Mouse (Mus musculus) mature B cell (primary cell): ENCODE results near the gene Msh4.
"Not testable (repeated sequence)": the region's sequence is repeated elsewhere in the genome, so short reads cannot be mapped to it uniquely, and the experiment has no call there.

ENCODE experiments used
- in situ Hi-C: fragments of 300-500 bp; cut with MboI; formaldehyde crosslinking; loops from 2 replicates; pipeline ENCODE4 v1.14.3; 2019

The Msh4 gene

DNA sequence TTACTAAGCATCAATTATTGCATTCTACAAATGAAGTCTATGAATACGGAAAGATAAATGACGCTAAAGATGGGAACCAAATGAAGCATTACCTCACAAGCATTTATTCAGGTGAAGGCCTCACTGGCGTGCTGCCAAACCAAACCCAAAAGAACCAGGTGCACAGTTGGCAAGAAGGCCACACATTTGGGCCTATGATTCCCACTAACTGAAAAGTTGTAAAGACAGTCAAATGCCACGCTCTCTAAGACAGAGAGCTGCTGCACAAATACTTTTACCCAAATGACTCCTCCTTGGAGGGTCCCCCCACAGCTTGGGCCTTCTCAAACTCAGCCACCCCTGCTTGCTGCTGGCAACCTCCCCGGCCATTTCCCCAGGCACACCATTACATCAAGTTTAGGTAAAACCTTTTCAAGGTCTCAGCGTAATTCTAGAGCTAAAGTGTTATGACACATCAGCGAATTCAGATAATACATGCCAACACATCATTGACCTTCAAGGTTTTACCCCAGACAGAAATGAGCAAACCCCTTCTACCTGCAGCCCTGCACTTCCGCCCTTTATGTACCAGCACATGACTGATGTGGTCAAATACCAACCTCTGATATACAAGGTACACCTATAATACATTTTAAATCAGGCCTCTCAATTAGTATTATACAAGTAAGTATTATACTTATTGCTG lies 5.4 kb upstream of the Msh4 start:
- in situ Hi-C loops = no loop called here

DNA sequence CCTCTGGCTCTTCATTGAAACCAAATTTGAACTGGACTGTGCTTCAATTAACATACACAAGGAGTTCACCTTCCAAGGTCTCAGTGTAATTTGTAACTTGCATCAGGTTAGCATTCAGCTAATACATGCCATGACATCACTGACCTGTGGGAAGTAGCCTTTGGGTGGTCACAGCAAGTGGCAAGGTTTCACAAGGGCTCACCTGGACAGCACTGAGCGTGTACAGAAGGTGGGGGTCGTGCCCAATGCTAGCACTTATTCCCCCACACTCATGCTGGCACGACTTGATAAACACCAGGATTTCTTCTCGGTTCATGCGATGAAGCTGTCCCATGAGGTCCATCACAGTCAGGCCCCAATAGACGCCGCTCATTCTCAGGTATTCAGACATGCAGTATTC lies 4.6 kb upstream of the Msh4 start:
- in situ Hi-C loops = no loop called here

DNA sequence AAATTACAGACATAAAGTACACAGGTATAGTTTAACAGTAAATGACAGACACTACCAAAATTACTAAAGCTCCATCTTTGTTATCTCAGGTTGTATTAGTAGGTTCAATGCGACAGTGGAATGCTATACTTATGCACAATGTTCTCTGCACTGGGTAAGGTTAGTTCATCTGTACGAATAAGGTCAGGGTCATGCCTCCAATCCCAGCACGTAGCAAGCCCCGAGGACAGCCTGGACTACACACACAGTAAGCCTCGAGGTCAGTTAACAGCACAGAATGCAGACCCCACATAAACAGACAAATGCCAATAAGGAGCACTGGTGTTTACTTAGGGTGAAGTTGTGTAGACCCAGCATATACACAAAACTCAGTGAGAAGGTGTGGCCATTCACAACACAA lies 3.0 kb upstream of the Msh4 start:
- in situ Hi-C loops = no loop called here

DNA sequence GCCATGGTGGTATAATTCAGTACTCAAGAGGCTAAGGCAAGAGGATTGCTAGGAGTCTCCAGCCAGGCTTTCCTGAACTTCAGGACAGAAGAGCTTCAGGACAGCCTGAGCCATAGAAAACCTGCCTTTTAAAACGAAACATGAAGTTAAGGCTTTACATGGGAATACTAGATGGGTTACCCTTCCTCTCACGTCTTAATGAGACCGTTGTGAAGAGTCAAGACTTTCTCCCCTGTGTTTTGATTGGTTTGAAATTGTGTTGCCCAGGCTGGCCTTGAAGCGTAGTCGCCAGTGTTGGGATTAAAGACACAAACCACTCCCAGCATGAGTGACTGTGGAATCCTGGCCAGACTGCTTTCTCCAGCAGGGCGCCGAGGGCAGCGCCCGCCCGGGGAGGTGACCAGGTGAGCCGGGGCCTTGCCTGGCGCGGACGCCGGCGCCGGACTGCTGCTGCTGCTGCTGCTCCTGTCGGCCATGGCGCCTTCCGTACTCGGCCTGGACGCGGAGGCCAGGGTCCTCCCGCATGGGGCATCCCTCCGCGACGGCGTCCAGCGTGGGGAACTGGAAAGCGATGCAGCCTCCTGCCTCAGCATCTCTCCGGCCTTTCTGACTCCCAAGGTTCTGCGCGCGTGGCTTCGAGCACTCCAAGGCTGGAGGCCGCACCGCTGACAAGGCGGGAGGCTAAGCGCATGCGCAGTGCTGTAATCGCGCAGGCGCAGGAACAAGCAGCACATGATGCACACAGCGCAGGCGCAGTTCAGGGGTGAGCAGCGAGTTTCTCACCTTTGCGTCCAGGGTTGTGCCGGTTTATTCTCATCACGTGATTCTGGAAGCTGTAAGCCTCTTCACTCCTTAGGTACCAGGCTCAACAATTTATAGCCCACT lies 445 bp downstream of the Msh4 start:
- in situ Hi-C loops = no loop called here

DNA sequence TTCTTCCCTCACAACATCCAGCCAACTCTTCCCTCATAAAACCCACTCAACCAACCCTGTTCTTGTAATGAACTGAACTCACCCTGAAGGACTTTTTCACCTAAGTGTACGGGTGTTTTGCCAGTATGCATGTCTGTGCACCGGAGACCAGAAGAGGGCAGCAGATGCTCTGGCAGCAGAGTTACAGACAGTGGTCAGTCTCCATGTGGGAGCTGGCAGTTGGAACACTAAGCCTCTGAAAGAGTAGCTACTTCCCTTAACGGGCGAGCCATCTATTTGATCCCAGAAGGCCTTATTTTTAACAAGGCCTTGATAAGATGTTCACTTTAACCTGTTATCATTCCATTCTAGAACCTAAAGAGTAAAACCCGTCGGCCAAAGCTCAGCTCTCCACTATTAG lies 1.4 kb downstream of the Msh4 start:
- in situ Hi-C loops = no loop called here

DNA sequence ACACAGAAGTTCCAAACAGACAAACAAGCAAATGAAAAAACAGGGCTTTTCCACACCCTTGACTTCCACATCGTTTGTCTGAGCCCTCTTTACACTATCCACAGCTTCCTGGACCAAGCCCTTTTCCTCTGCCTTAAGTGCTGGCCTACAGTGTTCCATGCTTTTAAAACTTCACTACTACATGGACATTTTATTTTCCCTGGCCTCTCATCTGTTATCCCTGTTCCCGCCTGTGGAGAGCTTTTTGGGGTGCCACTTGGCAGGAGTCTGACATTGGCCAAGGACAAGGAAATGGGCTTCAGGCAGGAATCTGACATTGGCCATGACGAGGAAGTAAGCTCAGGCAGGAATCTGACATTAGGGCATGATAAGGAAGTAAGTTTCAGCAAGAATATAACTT lies 3.3 kb downstream of the Msh4 start:
- in situ Hi-C loops = no loop called here

DNA sequence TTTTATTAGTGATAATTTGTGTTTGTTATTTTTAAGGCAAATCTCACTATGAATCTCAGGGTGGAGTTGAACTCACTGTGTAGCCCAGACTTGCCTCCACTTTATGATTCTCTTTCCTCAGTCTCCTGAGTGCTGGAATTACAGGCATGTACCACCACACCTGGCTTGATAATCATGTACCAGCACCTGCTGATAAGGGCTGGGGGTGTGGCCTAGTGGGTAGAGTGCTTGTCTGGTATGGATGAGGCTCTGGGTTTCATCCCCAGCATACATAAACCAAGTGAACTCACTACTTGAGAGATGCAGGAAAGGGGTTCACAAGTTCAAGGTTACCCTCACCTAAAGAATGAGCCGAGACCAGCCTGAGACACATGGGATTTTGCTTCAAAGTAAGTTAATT lies 4.0 kb downstream of the Msh4 start:
- in situ Hi-C loops = no loop called here

DNA sequence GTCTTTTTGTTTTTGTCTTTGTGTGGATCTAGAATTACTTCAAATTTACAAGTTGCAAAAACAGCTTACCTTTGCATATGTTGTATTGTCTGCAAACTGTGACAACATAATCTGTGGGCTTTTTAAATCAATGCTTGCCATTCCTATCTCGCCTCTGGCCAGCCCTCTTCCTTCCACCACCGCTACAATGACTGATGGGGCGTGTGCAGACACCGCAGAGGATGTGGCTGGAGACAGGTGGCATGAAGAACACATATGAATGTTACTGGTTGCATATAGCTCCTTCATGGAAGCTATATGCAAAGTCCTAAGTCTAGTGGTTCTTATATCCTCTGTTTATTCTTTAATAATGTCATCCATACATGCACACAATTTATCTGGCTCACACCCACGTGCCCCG lies 8.7 kb downstream of the Msh4 start:
- in situ Hi-C loops = no loop called here

DNA sequence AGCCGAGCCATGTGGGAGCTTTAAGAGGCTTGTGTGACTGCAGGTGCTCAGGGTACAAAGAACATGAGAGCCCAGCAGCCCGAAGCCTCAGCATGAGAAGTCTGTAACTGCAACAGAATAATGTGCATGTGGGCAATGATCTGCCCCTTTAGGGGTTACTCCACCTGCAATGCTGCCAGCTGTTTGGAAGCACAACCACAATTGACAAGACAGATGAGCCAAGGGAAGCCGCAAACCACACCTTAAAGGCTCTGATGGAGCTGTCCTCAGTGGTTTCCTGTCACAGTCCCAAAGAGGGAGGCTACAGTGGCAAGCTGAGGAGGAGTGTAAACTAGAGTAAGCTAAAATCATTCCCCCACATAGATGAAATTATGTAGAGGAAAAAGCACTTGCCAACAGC lies 10.5 kb downstream of the Msh4 start:
- in situ Hi-C loops = no loop called here

DNA sequence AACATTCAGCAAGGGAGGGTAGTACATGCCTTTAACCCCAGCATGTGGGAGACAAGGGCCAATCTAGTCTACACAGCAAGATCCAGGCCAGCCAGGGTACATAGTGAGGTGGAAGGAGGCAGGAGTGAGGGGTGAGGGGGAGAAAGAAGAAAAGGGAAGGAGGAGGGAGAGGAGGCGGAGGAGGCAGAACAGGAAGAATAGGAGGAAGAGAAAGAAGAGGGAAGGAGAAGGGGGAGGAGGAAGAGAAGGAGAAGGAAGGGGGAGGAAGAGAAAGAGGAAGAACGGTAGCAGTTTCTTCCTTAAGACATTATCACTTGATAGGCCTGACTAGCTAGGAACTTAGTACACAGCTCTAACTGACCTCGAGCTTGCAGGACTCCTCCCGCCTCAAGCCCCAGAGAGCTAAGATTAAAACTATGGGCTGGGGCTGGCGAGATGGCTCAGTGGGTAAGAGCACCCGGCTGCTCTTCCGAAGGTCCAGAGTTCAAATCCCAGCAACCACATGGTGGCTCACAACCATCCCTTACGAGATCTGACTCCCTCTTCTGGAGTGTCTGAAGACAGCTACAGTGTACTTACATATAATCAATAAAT lies 16.7 kb downstream of the Msh4 start:
- in situ Hi-C loops = no loop called here

DNA sequence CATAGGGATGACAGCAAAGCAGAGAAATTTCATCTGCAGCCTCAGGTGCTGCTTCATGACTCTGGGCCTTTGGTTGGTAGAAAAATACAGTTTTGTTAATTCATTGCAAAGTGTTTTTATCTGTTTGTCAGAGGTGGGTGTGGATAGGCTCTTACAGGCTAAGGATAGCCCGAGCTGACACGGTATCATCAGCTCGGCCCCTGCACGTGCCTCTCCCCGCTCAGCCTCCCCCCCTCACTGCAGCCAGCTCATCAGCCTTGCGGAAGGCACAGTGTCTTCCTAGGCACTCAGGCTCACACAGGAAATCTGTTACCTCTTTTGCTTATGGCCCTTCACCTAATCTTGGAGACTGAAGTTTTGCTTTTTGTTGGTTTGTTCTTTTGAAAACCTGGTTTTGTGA lies 17.8 kb downstream of the Msh4 start:
- in situ Hi-C loops = no loop called here

DNA sequence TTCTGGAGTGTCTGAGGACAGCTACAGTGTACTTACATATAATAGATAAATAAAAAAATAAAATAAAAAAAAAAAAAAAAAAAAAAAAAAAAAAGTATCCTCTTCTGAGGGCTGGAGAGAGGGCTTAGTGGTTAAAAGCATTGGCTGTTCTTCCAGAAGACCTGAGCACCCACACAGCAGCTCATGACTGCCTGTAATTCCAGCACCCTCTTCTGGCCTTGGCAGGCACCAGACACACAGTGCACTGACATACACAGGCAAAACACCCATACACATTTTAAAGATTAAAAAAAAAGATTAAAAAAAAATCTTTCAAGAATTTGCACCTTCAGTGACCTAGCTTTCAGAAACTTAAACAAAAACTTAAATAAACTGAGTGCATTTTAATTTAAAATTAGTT lies 19.6 kb downstream of the Msh4 start:
- in situ Hi-C loops = no loop called here

DNA sequence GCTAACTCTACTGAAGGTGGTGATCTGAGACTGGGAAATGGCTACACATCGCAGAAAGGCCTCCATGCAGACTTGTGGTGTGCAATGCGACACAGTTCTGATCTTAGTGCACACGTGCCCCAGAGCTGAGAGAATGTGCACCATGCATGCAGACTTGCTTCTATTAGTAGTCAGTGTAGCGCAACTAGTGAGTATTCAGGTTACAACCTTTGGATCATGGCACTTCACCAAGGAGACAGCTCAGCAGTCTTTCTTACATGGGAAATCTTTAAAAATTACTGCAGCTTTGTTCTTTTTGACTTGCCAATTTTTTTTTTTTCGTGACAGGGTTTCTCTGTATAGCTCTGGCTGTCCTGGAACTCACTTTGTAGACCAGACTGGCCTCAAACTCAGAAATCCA lies 34.5 kb downstream of the Msh4 start:
- in situ Hi-C loops = no loop called here

DNA sequence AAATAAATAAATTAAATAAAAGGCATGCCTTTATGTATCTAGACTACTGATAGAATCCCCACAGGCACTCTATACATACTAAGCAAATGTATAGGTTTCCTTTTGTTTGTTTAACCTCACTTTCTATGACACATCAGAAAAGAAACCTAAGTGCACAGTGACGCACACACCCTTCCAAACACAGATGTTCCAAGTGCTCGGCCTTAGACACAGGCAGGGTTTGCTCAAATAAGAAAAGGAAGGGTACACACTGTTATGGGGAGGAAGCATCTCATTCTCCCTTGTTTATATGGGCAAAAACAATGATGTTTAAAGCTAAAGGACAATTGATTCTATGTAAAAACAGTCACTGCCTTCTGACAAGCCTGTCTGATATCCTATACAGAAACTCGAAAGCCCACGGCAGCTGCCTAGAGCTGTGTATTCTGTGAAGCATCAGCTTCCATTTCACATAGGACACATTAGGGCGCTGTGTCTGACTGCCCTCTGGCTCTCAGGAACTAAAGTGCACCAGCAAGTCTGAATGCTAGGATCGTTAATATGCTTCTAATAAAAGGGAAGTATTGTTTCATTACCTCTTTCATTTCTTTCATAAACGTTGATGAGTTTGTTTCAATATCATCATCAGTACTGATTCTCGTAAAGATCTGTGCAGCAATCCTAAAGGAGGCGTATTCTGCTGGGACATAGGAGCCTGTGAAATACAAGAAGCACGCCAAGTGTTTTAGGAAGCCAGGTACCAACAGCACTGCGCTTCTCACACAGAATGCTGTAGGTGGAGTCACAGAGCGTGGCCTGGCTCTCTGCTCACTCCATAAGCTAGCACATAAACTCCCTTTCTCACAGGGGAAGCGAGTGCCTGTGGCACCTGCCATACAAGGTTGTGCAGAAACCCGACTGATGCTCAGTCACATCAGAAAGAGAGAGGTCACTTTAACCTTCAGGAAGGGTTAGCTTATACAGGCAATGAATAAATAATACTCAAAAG lies 38.5 kb downstream of the Msh4 start:
- in situ Hi-C loops = no loop called here

DNA sequence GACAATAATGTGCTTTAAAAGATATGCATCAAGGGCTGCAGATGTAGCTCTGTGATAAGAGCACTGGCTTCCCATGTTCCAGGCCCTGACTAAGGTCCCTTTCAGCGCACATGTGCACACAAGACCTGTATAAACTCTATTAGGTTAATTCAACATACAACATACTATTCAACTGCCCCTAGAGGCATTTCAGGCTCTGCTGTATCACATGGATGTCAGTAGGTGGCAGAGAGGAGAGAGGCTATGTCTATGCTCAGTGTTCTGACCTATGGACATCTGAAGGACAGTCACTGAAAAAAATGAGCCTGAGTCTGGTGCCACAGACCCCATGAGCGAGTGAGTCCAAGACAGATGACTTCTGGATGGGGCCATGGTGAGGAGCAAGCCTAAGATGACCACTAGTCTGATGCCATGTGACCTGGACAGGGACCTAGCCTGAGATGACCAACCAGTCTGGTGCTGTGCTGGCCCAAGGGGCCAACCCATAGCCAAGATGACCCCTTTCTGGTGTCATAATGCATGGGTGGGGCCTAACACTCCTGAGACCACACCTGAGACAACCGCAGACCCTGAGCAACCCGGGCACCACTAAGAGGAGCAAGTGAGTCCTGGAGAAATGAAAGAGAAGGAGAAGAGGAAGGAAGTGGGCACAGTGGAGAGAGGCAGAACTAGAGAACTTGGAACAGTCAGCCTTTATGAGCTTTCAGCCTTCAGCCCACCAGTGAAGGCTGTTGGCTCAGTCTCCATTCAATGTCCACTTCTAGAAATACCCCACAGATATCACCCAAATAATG lies 41.1 kb downstream of the Msh4 start:
- in situ Hi-C loops = no loop called here

DNA sequence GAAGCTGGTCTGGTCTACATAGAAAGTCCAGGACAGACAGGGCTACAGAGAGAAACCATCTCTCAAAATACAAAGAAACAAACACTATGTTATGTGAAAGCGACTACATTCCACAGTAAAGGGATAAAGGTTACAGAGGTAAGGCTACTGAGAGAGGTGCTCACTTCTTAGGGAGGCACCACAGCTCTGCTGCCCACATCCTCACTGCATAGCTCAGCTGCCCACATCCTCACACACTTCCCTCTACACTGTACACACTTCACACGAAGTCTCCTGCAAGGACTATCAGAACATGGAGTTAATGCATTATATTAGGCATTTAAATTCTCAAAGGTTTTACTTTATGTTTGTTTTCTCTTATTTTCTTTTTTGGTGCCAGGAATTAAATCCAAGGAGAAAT lies 42.1 kb downstream of the Msh4 start:
- in situ Hi-C loops = no loop called here

DNA sequence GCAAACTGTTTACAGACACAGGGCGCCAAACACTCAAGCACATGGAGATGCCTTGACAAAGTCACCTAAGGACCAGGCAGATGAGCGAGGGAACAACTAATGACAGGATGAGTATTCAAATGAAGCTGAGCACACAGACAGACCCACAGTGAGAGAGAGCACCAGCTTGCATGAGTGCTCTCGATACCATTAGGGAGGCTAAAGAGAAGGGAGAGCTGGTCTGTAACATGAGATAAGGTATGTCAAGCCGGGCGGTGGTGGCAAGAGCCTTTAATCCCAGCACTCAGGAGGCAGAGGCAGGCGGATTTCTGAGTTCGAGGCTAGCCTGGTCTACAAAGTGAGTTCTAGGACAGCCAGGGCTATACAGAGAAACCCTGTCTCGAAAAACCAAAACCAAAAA lies 45.5 kb downstream of the Msh4 start:
- in situ Hi-C loops = not testable (repeated sequence)

DNA sequence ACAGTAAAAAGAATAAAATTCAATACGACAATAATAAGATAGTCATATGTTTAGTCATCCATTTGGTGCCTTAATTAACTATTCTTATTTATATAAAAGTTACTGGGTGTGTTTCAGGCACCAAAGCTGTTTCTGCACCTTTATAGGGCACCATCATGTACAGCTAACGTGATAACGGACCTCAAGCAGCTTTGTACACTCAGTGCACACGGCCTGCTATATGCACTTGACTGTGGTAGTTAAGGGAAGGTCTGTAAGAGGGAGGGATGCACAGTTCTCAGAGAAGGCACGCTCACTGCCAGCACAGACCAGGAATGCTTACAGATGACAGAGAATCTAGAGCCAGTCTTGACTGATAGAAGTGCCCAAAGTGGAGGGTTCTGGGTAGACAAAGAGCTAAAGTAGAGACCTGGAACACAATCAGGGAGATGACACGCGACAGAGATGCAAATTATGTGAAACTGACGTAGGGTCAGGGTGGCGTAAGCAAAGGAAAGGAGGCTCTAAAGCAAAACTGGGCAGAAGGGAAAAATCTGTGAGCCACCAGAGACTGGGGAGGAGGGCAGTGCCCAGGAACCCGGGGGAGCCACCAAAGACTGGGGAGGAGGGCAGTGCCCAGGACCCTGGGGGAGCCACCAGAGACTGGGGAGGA lies 47.5 kb downstream of the Msh4 start:
- in situ Hi-C loops = no loop called here

DNA sequence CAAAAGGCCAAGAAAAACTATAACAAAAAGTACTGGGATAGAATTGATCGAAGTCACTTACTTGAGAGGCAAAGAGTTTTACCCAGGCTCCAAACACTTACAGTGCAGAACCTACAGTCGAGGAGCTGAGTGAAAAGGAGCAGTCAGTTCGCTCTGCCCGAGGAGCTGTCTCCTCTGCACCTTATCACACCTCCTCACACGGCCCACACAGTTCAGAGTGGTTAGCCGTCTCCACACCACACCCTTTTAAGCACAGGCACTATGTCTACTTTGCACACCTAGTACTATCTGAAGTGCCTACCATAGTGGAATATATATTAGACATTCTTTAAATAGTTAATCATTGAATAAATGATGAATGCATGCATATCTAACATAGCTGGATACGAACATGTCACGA lies 53.7 kb downstream of the Msh4 start:
- in situ Hi-C loops = no loop called here

DNA sequence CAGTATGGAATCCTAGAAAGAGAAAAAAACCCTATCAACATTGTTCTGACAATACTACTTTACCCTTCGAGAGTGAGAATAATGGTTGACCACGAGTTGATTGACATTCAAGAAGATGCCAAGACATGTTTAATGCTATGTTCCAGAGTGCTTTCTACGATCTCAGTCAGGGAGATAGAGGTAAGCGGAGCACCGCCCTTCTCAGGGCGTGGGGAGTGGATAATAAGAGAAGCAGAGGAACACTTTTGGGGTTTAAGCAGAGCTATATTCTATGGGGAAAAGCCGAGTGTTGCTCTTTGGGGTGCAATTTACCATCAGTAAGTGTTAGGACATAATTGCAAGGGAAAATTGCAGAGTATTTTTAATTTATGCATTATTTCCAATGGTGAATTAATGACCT lies 55.2 kb downstream of the Msh4 start:
- in situ Hi-C loops = no loop called here
